Mouse (Mus musculus): ENCODE data around the gene P3h2. TPM values are rescaled to one million over a fixed set of nuclear protein-coding genes. Genes with fewer than 3 reads are reported as not detected.

P3h2 gene
- polyA plus RNA-seq, 1 experiment = not detected

DNA sequence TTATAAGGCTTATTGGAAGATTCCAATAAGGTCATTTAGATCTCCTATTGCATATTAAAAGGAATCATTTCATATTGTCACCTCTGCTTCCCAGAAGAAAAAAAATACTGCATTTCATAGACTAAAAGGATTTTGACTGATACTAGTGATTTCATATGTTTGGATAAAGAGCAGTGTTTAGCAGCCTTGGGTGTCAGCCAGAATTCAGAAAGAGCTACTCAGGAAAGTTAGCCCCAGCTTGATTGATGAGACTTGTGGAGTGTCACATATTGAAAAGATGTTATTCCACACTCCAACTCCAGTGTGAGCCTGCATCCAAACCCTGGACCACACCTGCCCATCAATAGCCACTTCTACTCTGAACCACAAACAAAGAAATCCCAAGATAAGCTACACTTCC is 23.2 kb downstream of the P3h2 start:
- no peak for TF ChIP-seq GATA1 (IDR thresholded peaks at IDR 0.05; ENCODE audit: low read length)

GRCm38 (mm10) chr16:26078923-26079351 is 26.6 kb downstream of the P3h2 start:
- no peak for TF ChIP-seq GATA1 (IDR thresholded peaks at IDR 0.05; ENCODE audit: low read length)

DNA sequence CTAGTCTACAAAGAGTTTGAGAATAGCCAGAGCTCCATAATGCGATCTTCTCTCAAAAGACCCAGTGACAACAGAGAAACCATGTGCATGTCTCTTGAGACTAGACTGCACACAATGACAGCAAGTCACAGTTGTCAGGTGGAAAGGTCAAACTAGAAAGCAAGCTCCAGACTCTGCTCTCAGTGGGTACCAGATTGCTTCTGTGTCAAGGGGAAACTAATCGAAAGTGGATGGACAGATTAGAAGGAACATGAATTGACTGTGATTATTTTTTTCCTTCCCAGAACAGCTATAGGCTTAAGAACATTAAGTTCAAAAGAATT is 27.5 kb downstream of the P3h2 start:
- no peak for TF ChIP-seq GATA1 (IDR thresholded peaks at IDR 0.05; ENCODE audit: low read length)

DNA sequence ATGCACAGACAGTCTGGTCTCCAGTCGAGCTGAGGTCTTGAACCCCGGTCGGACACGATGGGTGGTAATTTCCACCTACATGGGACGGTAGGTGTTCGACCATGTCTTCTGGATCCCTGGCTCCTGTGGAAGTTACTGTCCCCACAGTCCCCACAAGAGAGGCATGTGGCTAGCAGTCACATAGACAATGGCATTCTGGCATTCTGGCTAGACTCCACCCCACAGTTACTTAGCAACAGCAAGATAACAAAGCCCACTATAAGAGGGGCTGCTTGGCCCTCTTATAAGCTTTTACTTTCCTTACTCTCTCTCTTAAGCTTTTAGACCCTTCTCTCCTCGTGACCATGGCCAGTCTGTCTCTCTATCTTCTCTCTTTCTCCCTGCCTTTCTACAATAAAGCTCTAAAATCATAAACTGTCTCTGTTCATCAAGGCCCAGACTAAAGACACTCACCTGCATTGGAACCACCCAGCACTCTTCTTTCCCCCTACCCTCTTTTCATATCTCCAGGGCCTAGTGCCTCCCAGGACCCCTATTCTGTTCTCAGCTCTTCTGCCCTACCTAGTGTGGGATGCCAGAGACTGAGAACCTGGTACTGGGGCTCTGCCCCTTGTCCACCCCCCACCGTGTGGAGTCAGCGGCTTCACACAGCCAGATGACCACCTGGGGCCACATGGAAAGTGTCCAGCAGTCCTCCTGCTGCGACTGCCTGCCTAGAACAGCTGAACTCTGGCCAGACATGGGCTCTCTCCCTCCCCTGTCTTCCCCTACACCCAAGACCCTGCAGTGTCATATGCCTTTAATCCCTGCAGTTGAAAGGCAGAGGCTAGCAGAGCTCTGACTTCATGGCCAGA is 28.1 kb downstream of the P3h2 start:
- no peak for TF ChIP-seq GATA1 (IDR thresholded peaks at IDR 0.05; ENCODE audit: low read length)

DNA sequence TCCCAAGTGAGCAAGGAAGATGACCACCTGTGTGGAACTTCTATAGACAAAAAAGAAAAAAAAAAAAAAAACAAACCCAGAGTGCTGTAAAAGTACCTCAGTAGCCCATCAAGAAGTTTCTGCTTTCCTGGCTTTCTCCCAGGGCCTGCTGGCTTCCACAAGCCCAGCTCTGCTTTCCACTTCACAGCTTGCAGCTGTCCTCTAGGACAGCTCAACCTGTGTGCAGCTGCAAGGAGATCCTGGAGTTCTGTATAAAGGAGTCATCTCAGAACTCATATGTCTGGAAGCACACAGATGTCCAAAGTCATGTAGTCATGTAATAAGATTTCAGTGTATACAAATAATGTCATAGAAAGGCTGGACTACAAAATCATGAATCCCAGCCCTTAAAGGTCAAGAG is 30.5 kb downstream of the P3h2 start:
- no peak for TF ChIP-seq GATA1 (IDR thresholded peaks at IDR 0.05; ENCODE audit: low read length)

GRCm38 (mm10) chr16:26070376-26070775 is 35.2 kb downstream of the P3h2 start:
- TF ChIP-seq GATA1 (IDR thresholded peaks at IDR 0.05; ENCODE audit: low read length) = no peak

DNA sequence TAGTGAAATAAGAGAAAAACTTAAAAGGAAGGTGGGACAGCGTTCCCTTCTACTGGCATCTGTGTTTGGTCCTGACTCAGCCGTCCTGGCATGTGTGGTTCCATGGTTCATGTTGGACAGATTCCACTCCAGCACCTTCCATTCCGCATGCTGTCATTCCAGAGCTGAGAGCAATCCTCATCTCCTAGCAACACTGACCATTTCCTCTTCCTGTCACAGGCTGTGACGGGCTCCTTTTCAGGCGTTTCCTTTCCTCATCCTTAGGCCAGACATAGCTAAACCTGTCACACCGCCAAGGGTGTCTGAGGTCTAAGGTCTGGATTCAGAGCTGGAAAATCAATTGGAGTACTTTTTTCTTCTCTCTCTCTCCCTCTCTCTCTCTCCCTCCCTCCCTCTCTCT is 40.5 kb downstream of the P3h2 start:
- TF ChIP-seq GATA1 (IDR thresholded peaks at IDR 0.05; ENCODE audit: low read length) = no peak

DNA sequence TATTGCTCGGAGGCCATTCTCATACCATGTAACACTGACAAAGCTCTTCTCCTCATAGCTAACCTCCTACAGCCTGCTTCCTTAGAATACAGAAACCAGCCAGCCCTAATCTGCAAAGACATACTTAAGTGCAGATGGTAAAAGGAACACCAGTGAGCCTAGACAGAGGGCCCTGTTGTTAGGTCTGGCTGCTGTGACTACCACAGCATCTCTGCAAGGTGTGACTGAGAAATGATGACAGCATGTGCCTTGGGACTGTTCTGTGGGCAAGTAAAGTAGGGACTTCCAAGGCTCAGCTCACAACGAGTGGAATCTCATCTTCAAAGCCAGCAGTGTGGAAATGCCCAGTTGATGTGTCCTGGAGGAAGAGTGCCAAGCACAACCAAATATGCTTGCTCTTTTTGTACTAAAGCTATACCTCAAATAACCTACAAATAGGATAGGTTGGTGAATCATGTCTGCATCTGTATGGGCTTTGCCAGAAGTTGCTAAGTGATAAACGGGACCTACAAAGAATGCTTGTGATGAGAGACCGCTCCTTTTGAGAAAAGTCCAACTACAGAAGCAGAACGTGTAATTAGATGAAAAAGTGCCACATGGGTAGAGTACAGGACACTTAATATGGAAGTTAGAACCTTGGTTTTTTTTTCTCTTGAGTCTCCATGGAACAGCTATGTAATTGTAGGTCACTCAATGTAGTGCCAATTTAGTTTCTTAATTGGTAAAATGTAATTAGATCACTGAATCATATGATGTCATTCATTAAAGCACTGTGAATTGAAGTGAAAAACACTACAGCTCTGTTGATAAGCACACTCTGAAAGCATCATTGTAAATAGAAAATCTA is 45.1 kb downstream of the P3h2 start:
- TF ChIP-seq GATA1 (IDR thresholded peaks at IDR 0.05; ENCODE audit: low read length) = no peak

GRCm38 (mm10) chr16:26053631-26054030 is 52.0 kb downstream of the P3h2 start:
- no peak for TF ChIP-seq GATA1 (IDR thresholded peaks at IDR 0.05; ENCODE audit: low read length)

GRCm38 (mm10) chr16:26049393-26050087 is 56.0 kb downstream of the P3h2 start:
- TF ChIP-seq GATA1 (IDR thresholded peaks at IDR 0.05; ENCODE audit: low read length) = no peak

DNA sequence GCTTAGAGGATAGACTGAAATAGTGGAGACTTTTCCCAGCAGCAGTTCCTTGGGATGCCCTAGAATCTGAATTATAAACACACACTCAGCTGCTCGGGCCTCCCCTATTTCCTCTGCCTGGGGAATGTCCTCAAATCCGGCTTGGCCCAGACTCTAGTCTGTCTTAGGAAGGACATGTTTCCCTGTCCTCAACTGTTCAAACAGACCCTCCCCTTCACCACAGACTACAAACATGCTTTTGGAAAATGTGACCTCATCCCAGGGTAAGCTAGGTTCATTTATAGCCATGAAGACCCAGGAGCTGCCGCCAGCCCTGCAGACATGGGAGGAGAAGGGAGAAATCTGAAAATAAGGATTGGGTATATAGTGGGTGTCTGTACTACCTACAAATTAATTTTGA is 57.7 kb downstream of the P3h2 start:
- no peak for TF ChIP-seq GATA1 (IDR thresholded peaks at IDR 0.05; ENCODE audit: low read length)

DNA sequence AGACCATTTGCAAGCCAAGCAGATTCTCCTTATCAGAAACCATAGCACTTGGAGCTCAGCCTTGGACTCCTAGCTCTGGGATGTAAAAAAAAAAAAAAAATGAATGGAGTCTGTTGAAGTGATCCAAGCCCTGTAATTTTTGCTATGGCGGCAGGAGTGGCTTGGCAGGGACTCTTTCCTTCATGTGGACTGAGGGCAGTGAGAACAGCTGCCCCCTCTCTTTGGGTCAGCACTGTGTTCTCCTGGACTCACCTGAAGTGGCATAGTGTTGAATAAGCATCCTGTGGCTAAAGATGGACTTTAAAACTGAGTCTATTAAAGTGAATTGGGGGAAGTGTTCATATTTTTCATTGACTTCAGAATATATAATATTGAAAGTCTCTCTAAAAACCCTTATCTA is 58.2 kb downstream of the P3h2 start:
- TF ChIP-seq GATA1 (IDR thresholded peaks at IDR 0.05; ENCODE audit: low read length) = no peak

DNA sequence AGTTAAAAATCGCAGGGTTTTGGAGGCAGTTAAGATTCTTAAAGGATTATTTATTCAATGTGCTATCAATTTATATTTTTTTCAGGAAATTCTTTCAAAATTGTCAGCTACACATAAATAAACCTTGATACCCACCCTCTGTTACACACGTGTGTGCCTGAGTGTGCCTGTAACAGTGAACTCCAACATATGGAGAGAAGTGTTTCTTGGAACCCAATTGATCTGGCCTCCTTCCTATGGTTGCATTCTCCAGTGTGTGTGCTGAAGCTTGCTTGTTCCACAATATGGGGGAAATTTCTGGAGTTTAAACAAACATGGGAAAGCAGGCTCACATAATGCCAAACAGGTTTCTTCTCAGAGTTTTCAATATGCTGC is 63.7 kb downstream of the P3h2 start:
- no peak for TF ChIP-seq GATA1 (IDR thresholded peaks at IDR 0.05; ENCODE audit: low read length)

DNA sequence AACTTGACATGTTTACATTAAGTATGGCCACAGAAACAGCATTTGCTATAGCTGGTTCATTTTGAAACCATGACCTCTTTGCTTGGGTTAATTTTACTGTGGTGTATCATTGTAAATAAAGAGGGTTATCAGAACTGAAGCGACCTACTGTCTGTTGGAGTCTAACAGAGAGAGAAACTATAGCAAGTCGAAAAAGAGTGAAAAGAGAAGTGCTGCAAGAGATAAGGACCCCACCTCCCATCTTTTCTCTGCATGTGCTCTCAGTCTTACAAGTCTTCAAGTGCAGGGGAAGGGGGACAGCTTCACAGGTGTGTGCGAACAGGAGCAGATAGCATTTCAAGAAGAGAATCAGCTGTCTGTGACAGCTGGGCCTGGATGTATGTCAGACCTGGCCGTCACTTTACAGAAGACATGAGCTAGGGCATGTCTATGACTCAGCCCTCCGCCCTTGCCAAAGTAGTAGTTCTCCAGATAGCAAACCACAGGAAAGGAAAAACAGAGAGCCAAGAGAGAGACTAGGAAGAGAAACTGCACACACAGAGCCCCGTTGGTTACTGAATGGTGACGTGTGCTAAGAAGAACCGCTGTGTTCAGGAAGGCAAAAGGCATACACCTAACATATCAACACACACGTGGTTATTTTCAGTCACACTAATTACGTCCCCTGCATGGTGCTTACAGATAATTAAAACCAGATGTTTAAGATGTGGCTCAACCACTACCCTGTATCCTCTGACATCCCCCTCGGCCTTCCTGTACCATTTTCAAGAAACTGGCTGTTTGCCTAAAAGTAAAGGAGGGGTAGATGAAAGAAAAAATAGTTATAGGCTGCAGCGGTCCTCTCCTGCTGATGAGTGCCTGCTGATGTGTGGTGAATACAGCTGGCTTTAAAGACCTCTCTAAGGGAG is 64.3 kb downstream of the P3h2 start:
- TF ChIP-seq GATA1 (IDR thresholded peaks at IDR 0.05; ENCODE audit: low read length) = no peak

DNA sequence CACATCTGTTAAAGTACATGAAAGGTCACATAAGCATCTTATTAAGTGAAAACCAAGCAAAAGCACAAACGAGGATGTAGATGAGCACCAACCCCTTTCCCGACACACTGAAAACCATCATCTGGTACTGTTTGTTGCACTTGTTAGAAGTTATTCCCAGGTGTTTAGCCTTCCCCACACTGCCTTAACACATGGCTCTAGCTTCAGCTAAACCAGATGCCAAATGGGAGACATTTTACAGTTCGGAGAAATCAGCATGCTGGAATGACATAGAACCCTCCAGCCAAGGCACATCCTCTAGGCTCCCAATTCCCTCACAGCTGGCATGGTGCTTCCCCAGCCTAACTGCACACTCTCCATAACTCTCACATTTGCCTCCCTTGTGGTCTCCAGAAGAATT is 66.3 kb downstream of the P3h2 start:
- TF ChIP-seq GATA1 (IDR thresholded peaks at IDR 0.05; ENCODE audit: low read length) = no peak

All from G1E-ER4 (cell line).